Mouse (Mus musculus) embryonic facial prominence, embryonic 13.5 days (tissue): ENCODE measurements around the gene Lrrc73. TPM values are rescaled to one million over a fixed set of nuclear protein-coding genes. Genes with fewer than 3 reads are reported as not detected.

ENCODE experiments used
- ATAC-seq: fragments of 200-750 bp; cut with Nextera tagmentation; 2 replicates; pipeline ENCODE4 v1.8.0; 2017; ENCODE audit warnings: low read depth; ENCODE audit not compliant: insufficient number of reproducible peaks, insufficient read depth, low FRiP score, low TSS enrichment
- H3K27ac ChIP-seq: fragments of 300-500 bp; sonication (generic); 2 replicates; pipeline ENCODE4 v1.5.1; 2015; ENCODE audit warnings: moderate library complexity, mild to moderate bottlenecking, inconsistent platforms
- H3K27me3 ChIP-seq: fragments of 300-500 bp; sonication (generic); 2 replicates; pipeline ENCODE4 v1.6.1; 2015; ENCODE audit warnings: mild to moderate bottlenecking, inconsistent platforms
- H3K36me3 ChIP-seq: fragments of 300-500 bp; sonication (generic); 2 replicates; pipeline ENCODE4 v1.6.1; 2015; ENCODE audit warnings: mild to moderate bottlenecking, inconsistent platforms
- H3K4me1 ChIP-seq: fragments of 300-500 bp; sonication (generic); 2 replicates; pipeline ENCODE4 v1.6.1; 2015; ENCODE audit warnings: inconsistent platforms
- H3K4me2 ChIP-seq: fragments of 300-500 bp; sonication (generic); 2 replicates; pipeline ENCODE4 v1.6.1; 2015; ENCODE audit warnings: moderate library complexity, mild to moderate bottlenecking, inconsistent platforms
- H3K4me3 ChIP-seq: fragments of 300-500 bp; sonication (generic); 2 replicates; pipeline ENCODE4 v1.5.1; 2015; ENCODE audit warnings: mild to moderate bottlenecking, inconsistent platforms
- H3K9ac ChIP-seq: fragments of 300-500 bp; sonication (generic); 2 replicates; pipeline ENCODE4 v1.6.1; 2015; ENCODE audit warnings: mild to moderate bottlenecking, inconsistent platforms
- H3K9me3 ChIP-seq: fragments of 300-500 bp; sonication (generic); 2 replicates; pipeline ENCODE4 v1.6.1; 2016; ENCODE audit warnings: inconsistent platforms
- WGBS: fragments of 180-500 bp; shearing (Covaris S2); methylation state at CpG from one replicate; pipeline ENCODE4 v1.1.7; 2015; ENCODE audit warnings: mixed read lengths; 5-methylcytosine and 5-hydroxymethylcytosine counted together
- polyA plus RNA-seq: library from polyadenylated mRNA; unstranded; fragments of >200 nt; fragmentation: Nextera tagmentation; extraction: Ambion mirVana; gene quantifications from 2 replicates; pipeline ENCODE4 v1.2.1, GENCODE M21; 2015

Gene Lrrc73
- polyA plus RNA-seq, 1 experiment from 2014 or later: 1.4 TPM

DNA sequence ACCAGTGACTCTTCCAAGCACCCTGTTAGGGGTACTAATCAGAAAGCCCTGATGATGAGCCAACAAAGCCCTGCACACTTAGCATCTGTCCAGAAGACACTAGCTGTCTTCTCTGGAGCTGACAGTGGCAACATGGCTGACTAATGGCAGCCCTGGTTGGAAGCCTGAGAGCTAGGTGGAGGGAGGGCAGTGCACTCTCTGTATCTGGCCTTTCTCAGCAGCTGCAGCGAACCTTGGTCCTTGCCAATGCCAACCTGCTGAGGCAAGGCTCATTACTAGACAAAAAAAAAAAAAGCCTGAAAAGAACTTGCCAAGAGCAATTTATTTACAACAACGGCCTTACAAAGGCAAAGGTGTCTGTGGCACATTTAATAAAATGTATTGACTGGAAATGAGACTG, 9.7 kb upstream of the Lrrc73 start:
- H3K27me3 ChIP-seq: no peaks in the 10 kb centered on the region
- 81% methylated on average over 2 of the region's 2 CpGs for WGBS
- H3K9ac ChIP-seq: no peak overlapping the region
- peaks cover 12% of the 10 kb centered on the region for H3K4me1 ChIP-seq
- H3K4me2 ChIP-seq: no peak overlapping the region
- no peak overlapping the region for H3K27ac ChIP-seq
- no peak overlapping the region for H3K4me3 ChIP-seq
- ATAC-seq: no peak
- H3K9me3 ChIP-seq: no peaks in the 10 kb centered on the region
- H3K36me3 ChIP-seq: peaks cover 80% of the 10 kb centered on the region

DNA sequence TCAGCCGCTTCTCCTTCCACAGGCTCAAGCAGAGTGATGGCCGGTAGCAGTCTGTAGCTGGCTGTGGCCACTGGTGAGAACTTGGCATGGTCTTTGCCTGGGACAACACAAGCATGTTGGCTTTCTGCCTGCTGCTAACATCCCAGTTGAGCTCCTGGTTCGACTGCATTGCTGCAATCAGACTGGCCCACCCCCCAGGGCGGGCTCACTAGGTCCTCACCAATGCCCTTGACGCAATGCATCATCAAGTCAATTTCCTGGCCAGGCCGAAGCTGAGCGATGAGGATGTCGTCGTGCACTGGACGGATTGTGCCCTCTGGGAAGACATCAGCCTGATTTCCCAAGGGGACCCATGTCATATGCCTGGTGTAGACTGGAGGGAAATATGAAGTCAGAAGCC, 8.8 kb upstream of the Lrrc73 start:
- 78% methylated on average over 10 of the region's 10 CpGs for WGBS
- Histone ChIP-seq H3K4me2 (no peak overlapping the region), H3K4me1 (peaks cover 22% of the 10 kb centered on the region), H3K4me3 (no peak overlapping the region), H3K9ac (0 out of 2 replicates have a peak overlapping the region, but pooled peaks have one; percentile 11), H3K36me3 (peaks cover 77% of the 10 kb centered on the region), H3K27ac (no peak overlapping the region), H3K9me3 (no peaks in the 10 kb centered on the region), H3K27me3 (no peaks in the 10 kb centered on the region)
- ATAC-seq: no peak

DNA sequence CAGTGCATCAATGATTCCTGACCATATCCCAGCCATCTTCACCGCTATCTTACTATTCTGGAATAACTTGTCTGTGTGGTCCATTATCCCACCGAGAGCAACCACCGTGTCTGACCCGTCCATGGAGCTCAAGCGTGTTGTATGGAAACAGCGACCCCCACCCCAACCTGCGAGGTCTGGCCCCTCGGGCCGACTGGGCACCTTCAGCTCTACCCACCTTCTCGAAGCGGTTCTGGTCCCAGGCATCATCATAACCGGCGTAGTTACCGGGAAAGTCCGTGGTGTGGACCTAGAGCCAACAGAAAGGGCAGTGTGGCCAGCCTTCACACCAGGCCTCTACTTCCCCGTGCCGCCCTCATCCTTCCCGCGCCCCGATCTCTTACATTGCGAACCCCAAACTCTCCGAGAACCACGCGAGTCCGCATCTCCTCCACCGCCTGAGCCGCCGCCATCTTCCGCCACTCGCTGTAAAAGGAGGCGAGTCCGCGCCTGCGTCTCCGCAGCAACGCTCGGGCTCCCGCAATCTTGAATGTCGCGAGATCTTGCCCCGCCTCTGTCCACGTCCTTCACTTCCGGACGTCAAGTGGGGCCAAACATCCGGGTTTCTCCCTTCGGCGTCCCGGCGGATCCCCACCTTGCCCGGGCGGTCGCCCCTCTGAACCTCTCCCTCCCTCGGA, 5.7 kb upstream of the Lrrc73 start, which contains the start of the genes Polr1c and Yipf3:
Gene Polr1c, minus strand, starts transcription at position 543 of the 677 bp plus-strand sequence.
Gene Yipf3, plus strand, starts transcription at position 569 of the 677 bp plus-strand sequence.
- Histone ChIP-seq H3K36me3 (peaks cover 76% of the 10 kb centered on the region), H3K9ac (peak within 1 kb of the TSS; percentile 97), H3K4me3 (peak within 1 kb of the TSS; percentile 91), H3K27me3 (no peaks in the 10 kb centered on the region), H3K4me2 (peak within 1 kb of the TSS; percentile 74), H3K27ac (peak within 1 kb of the TSS; percentile 80), H3K9me3 (no peaks in the 10 kb centered on the region), H3K4me1 (peaks cover 26% of the 10 kb centered on the region)
- ATAC-seq: peak; percentile 83
- WGBS: under 1% methylated on average over 53 of the region's 53 CpGs

DNA sequence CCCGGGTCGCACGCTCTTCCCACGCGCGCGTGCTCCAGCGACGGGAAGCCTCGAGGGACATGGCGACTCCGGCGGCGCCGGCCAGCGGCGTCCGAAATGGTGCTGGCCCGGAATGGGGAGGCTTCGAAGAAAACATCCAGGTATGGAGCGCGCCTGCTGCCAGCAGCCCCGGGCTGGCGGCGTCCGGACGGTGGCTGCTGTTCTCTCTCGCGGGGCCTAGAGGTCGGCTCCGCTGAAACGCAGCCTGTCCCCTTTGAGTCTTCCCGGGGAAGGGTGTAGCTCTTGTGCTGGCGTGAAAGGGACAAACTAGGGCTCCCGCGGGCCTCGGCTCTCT, 5.2 kb upstream of the Lrrc73 start:
- Histone ChIP-seq H3K4me3 (peak overlapping the region; percentile 91), H3K4me2 (peak overlapping the region; percentile 74), H3K9ac (peak overlapping the region; percentile 97), H3K9me3 (no peaks in the 10 kb centered on the region), H3K27ac (peak overlapping the region; percentile 80), H3K27me3 (no peaks in the 10 kb centered on the region), H3K4me1 (peaks cover 28% of the 10 kb centered on the region), H3K36me3 (peaks cover 71% of the 10 kb centered on the region)
- peak; percentile 22; the same call in 1 of the 2 replicates for ATAC-seq
- under 1% methylated on average over 37 of the region's 37 CpGs for WGBS

DNA sequence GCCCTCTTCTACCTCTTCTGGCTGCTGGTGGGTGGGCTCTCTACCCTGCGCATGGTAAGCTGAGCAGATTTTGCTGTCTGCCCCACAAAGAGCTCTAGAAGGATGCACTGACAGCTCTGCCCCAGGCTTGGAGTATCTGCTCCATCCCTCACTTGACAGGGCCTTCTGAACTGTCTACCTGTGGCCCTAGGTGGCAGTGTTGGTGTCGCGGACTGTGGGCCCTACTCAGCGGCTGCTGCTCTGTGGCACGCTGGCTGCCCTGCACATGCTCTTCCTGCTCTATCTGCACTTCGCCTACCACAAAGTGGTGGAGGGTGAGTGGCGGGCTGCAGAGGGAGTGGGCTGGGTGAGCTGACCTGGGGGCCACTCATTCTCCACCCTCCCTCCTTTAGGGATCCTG, 2.2 kb upstream of the Lrrc73 start:
- Histone ChIP-seq H3K4me1 (peaks cover 37% of the 10 kb centered on the region), H3K4me3 (no peak overlapping the region), H3K27me3 (peaks cover 22% of the 10 kb centered on the region), H3K27ac (no peak overlapping the region), H3K36me3 (peaks cover 44% of the 10 kb centered on the region), H3K9ac (no peak overlapping the region), H3K9me3 (no peaks in the 10 kb centered on the region), H3K4me2 (no peak overlapping the region; the same call in 1 of the 2 replicates)
- WGBS: 80% methylated on average over 7 of the region's 7 CpGs
- ATAC-seq: no peak

DNA sequence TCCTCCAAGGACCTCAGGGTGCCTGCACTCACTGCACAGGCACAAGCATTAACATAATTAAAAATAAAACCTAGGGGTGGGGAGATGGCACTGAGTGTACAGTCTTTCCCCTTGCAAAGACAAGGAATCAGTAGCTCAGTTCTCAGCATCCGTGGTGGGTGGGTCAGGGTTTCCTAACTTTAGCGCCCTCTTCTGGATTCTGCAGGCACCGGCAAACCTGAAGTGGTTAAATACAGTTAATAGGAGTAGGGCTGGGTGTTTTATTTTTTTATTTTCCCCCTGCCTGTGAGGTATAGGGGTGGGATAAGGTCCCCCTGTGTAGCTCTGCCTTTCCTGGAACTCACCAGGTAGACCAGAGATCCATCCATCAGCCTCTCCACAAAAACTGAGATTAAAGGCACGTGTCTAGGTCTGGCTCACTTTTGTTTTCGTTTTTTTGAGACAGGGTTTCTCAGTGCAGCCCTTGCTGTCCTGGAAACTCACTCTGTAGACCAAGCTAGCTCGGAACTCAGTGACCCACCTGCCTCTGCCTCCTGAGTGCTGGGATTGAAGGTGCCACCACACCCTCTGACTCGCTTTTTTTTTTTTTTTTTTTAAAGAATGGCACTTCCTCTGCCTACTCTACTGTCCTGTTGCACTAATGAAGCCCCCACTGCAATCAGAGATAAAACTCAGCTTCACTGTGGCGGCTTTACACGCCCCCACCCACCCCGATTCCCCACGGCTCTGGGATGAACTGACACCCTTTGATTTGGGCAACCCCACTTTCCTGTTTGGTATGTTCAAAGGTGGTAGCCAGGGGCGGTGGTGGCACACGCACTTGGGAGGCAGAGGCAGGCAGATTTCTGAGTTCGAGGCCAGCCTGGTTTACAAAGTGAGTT, 520 bp upstream of the Lrrc73 start:
- Histone ChIP-seq H3K4me1 (peaks cover 27% of the 10 kb centered on the region), H3K4me2 (peak overlapping the region; percentile 100), H3K9ac (peak overlapping the region; percentile 74; the same call in 1 of the 2 replicates), H3K4me3 (peak overlapping the region; percentile 71; the same call in 1 of the 2 replicates), H3K9me3 (no peaks in the 10 kb centered on the region), H3K27ac (no peak overlapping the region), H3K27me3 (peaks cover 27% of the 10 kb centered on the region), H3K36me3 (peaks cover 55% of the 10 kb centered on the region)
- ATAC-seq: no peak
- WGBS: 58% methylated on average over 14 of the region's 14 CpGs

DNA sequence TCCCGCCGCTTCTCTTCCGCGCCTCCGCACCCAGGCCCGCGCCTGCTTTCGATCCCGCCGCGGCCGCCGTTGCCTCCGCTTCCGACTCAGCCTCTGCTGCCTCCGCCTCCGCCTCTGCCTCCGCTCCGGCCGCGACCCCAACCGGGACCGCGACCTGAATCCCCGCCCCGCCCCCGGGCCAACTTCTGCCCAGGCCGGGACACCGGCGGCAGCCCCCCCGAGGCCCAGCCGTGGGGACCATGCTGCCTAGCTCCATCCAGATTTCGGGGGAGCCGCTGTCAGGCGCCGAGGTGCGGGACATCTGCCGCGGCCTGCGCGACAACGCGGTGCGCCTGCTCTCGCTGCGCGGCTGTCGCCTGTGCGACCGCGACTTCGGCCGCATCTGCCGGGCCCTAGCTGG, 775 bp downstream of the Lrrc73 start:
- 0 out of 2 replicates have a peak, but pooled peaks have one; percentile 1 for ATAC-seq
- H3K27ac ChIP-seq: no peak overlapping the region

DNA sequence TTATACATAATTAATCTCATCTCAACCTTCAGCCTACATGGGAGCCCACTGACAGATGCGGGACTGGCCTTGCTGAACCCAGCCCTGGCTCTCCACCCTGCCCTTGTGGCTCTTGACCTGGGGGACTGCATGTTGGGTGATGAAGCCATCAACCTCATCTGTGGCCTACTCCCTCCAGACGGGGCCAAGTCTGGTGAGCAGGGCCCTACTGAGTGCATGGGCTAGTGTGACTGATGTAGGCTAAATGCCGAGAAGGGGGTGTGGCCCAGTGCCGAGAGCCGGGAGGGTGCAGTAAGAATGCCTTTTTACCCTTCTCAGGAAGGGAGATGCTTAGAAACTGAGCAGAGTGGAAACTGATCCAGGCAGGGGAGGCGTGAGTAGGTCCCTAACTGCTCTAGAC, 1.8 kb downstream of the Lrrc73 start:
- 0 out of 2 replicates have a peak overlapping the region, but pooled peaks have one; percentile 6 for H3K4me3 ChIP-seq
- H3K27me3 ChIP-seq: peaks cover 27% of the 10 kb centered on the region
- H3K9ac ChIP-seq: no peak overlapping the region
- peak overlapping the region; percentile 100; the same call in 1 of the 2 replicates for H3K4me2 ChIP-seq
- peaks cover 67% of the 10 kb centered on the region for H3K36me3 ChIP-seq
- no peak for ATAC-seq
- WGBS: 22% methylated on average over 6 of the region's 6 CpGs
- H3K27ac ChIP-seq: no peak overlapping the region
- no peaks in the 10 kb centered on the region for H3K9me3 ChIP-seq
- H3K4me1 ChIP-seq: peaks cover 12% of the 10 kb centered on the region

More for the DNA sequence above, 775 bp downstream of the Lrrc73 start:
- H3K4me1 ChIP-seq: peaks cover 21% of the 10 kb centered on the region
- under 1% methylated on average over 53 of the region's 54 CpGs for WGBS
- H3K27me3 ChIP-seq: peaks cover 27% of the 10 kb centered on the region
- no peaks in the 10 kb centered on the region for H3K9me3 ChIP-seq
- H3K9ac ChIP-seq: peak overlapping the region; percentile 74
- H3K4me3 ChIP-seq: peak overlapping the region; percentile 71
- peaks cover 67% of the 10 kb centered on the region for H3K36me3 ChIP-seq
- H3K4me2 ChIP-seq: peak overlapping the region; percentile 100

DNA sequence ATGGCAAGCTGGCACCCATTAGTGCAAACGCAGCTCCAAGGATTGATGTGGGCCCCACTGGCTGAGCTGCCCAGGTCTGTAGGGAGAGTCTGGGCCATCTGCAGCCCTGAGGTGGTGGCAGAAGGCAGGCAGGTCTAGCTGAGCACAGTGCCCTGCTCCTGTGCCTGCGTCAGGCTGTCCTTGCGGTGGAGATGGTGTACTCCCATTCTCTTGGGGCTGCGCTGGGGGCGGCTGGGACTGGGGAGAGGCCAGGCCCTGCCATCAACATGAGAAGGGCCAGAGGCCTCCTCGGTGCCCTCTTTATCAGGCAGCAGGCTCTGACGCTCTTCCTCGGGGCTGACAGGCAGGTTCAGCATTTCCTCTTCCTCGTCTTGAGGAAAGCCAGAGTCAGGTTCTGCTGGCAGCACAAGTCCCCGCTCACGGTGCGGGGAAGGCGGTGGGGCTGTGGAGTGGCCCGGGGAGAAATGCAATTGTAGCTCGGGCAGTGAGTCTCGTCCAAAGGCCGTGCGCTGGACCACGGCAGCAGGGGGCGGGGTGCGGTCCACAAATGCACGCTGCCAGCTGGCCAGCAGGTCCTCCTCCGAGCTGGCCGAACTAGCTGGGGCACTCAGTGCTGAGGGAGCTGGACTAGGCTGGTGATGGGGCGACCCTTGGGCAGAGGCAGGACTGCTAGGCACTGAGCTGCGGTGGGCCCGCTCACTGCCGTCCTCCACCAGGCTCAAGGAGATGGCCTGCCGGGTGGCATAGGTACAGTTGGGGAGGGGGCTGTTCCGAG, 5.1 kb downstream of the Lrrc73 start:
- Histone ChIP-seq H3K27ac (no peak overlapping the region), H3K27me3 (peaks cover 27% of the 10 kb centered on the region), H3K4me1 (peaks cover 7% of the 10 kb centered on the region), H3K9me3 (no peaks in the 10 kb centered on the region), H3K4me2 (no peak overlapping the region), H3K9ac (no peak overlapping the region), H3K4me3 (no peak overlapping the region), H3K36me3 (peaks cover 75% of the 10 kb centered on the region)
- WGBS: 90% methylated on average over 30 of the region's 30 CpGs
- no peak for ATAC-seq

DNA sequence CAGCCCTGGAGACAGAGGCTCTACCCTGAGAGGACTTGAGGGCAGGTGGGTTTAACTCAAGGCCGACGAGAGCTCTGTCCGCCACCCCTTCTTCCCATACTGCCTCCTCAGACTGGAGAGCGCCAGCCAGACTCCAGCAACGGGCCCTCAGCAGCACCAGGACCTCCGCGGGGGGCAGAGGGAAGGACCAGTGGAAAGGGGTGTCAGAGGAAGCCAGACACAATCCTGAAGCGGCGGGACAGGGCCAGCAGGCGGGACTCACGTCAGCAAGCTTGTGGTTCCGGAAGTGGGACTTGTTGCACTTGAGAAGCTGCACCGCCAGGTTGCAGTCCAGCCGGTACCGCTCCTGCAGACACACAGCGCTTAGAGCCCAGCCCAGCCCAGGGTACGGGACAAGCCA, 6.3 kb downstream of the Lrrc73 start:
- H3K4me2 ChIP-seq: no peak overlapping the region
- no peak for ATAC-seq
- H3K4me1 ChIP-seq: no peaks in the 10 kb centered on the region; the same call in 1 of the 2 replicates
- peaks cover 19% of the 10 kb centered on the region for H3K27me3 ChIP-seq
- no peak overlapping the region for H3K4me3 ChIP-seq
- H3K27ac ChIP-seq: no peak overlapping the region
- peaks cover 87% of the 10 kb centered on the region for H3K36me3 ChIP-seq
- 91% methylated on average over 17 of the region's 17 CpGs for WGBS
- no peaks in the 10 kb centered on the region for H3K9me3 ChIP-seq
- H3K9ac ChIP-seq: no peak overlapping the region

DNA sequence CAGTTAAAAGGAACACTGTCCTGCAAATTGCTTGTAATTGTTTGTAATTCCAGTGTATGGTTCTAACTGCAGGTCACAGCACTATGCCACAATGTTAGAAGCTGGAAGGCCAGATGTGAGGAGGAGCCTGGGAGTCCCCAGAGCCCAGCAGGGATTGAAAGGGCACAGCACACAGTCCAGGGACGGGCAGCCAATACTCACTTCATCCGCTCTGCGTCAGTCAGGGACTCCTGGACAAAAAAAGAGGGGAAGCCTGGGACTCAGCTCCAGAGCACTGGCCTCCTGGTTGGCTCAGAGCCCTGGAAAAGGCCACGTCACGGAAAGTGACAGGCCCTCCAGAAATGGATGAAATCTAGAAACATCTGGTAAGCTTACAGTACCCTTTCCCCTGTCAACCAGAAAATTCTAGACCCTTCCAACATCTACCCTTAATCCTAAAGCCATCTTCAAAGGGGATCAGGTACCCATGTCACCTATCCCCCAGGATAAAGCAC, 8.9 kb downstream of the Lrrc73 start:
- Histone ChIP-seq H3K27ac (no peak overlapping the region), H3K4me2 (no peak overlapping the region), H3K36me3 (peaks cover 97% of the 10 kb centered on the region), H3K4me1 (peaks cover 16% of the 10 kb centered on the region), H3K4me3 (no peak overlapping the region), H3K27me3 (no peaks in the 10 kb centered on the region), H3K9ac (no peak overlapping the region), H3K9me3 (no peaks in the 10 kb centered on the region)
- WGBS: 89% methylated on average over 5 of the region's 5 CpGs
- ATAC-seq: no peak
